Mouse (Mus musculus) bone marrow macrophage, adult 2 months (primary cell): ENCODE measurements around the gene Stag1. TPM values are rescaled to one million over a fixed set of nuclear protein-coding genes. Genes with fewer than 3 reads are reported as not detected.
"Not testable (repeated sequence)": the region's sequence is repeated elsewhere in the genome, so short reads cannot be mapped to it uniquely, and the experiment has no call there.

ENCODE experiments used
- H3K27ac ChIP-seq: 2 replicates; pipeline ENCODE4 v1.5.1; 2012; ENCODE audit warnings: low read depth, low read length; ENCODE audit not compliant: insufficient read depth
- H3K4me1 ChIP-seq: 2 replicates; pipeline ENCODE4 v1.6.1; 2012; ENCODE audit warnings: low read length; ENCODE audit not compliant: control insufficient read depth, insufficient read depth
- H3K4me3 ChIP-seq: 2 replicates; pipeline ENCODE4 v1.5.1; 2012; ENCODE audit warnings: mild to moderate bottlenecking, low read length, moderate library complexity; ENCODE audit not compliant: insufficient read depth
- CTCF ChIP-seq: IDR thresholded peaks from 2 replicates; pipeline ENCODE4 v1.5.1; 2012; ENCODE audit warnings: low read depth, mild to moderate bottlenecking, low read length, moderate library complexity
- POLR2A ChIP-seq: IDR thresholded peaks from 2 replicates; pipeline ENCODE4 v1.6.1; 2012; ENCODE audit warnings: mild to moderate bottlenecking, low read depth, low read length, borderline replicate concordance
- polyA plus RNA-seq: library from polyadenylated mRNA; stranded (reverse); fragments of >200 nt; gene quantifications from 2 replicates; pipeline ENCODE4 v1.2.4, GENCODE M21; 2012; ENCODE audit not compliant: missing spikeins, insufficient read depth, insufficient read length

Gene Stag1
- polyA plus RNA-seq, 1 experiment, result 34.1 TPM

GRCm38 (mm10) chr9:100682285-100682684 is 84.7 kb downstream of the Stag1 start:
- Histone ChIP-seq H3K4me3 (no peak overlapping the region), H3K27ac (no peak overlapping the region), H3K4me1 (no peaks in the 10 kb centered on the region)
- TF ChIP-seq CTCF (no peak), POLR2A (no peak)

- TF ChIP-seq POLR2A, result no peak
- TF ChIP-seq CTCF, result no peak
- H3K4me3 ChIP-seq, result no peak overlapping the region
- no peak overlapping the region for H3K27ac ChIP-seq
- no peaks in the 10 kb centered on the region for H3K4me1 ChIP-seq
Measured at GRCm38 (mm10) chr9:100685769-100686487, 88.3 kb downstream of the Stag1 start.

GRCm38 (mm10) chr9:100689765-100690316 is 92.2 kb downstream of the Stag1 start:
- Histone ChIP-seq H3K4me3 (no peak overlapping the region), H3K4me1 (no peaks in the 10 kb centered on the region), H3K27ac (no peak overlapping the region)
- TF ChIP-seq POLR2A, result no peak
- TF ChIP-seq CTCF, result no peak

GRCm38 (mm10) chr9:100692239-100692638 is 94.6 kb downstream of the Stag1 start:
- H3K4me1 ChIP-seq, result peaks cover 2% of the 10 kb centered on the region
- H3K4me3 ChIP-seq, result no peak overlapping the region
- TF ChIP-seq CTCF (no peak), POLR2A (no peak)
- no peak overlapping the region for H3K27ac ChIP-seq

GRCm38 (mm10) chr9:100696537-100696936 is 98.9 kb downstream of the Stag1 start:
- Histone ChIP-seq H3K27ac (no peak overlapping the region), H3K4me1 (peaks cover 2% of the 10 kb centered on the region), H3K4me3 (no peak overlapping the region)
- no peak for TF ChIP-seq CTCF
- no peak for TF ChIP-seq POLR2A

GRCm38 (mm10) chr9:100707644-100708043 is 110.0 kb downstream of the Stag1 start:
- Histone ChIP-seq H3K4me3 (no peak overlapping the region), H3K4me1 (no peaks in the 10 kb centered on the region), H3K27ac (no peak overlapping the region)
- TF ChIP-seq POLR2A (no peak), CTCF (no peak)

GRCm38 (mm10) chr9:100711665-100712064 is 114.1 kb downstream of the Stag1 start:
- H3K4me1 ChIP-seq, result no peaks in the 10 kb centered on the region
- no peak overlapping the region for H3K4me3 ChIP-seq
- TF ChIP-seq POLR2A (no peak), CTCF (no peak)
- H3K27ac ChIP-seq, result no peak overlapping the region

- H3K4me1 ChIP-seq, H3K4me3 ChIP-seq, H3K27ac ChIP-seq: not testable (repeated sequence)
Measured at GRCm38 (mm10) chr9:100724832-100725231, 127.2 kb downstream of the Stag1 start.

- H3K4me1 ChIP-seq, result peaks cover 15% of the 10 kb centered on the region
- TF ChIP-seq CTCF (no peak), POLR2A (no peak)
- H3K4me3 ChIP-seq, result no peak overlapping the region
- no peak overlapping the region for H3K27ac ChIP-seq
Measured at GRCm38 (mm10) chr9:100731839-100732238, 134.2 kb downstream of the Stag1 start.

- Histone ChIP-seq H3K4me3 (no peak overlapping the region), H3K4me1 (peaks cover 14% of the 10 kb centered on the region), H3K27ac (peak overlapping the region; percentile 45; the same call in 1 of the 2 replicates)
- TF ChIP-seq CTCF (no peak), POLR2A (no peak)
Measured at GRCm38 (mm10) chr9:100733907-100734440, 136.4 kb downstream of the Stag1 start.
